Mouse (Mus musculus) gastrocnemius, postnatal 4 days (tissue): ENCODE results near the gene Marco. TPM values are rescaled to one million over a fixed set of nuclear protein-coding genes. Genes with fewer than 3 reads are reported as not detected.
A peak's percentile ranks its signal among the peaks of the same experiment; 100 is the strongest.

Experiments
- DNase-seq, 2 experiments: peaks; one replicate each; pipeline ENCODE4 v3.0.0; 2021 to 2022; ENCODE audit warnings: low spot score in 2 of 2, mixed read lengths in 2 of 2
- long read RNA-seq, 2 experiments: library from polyadenylated mRNA; stranded (forward); transcript quantifications; one replicate each; pipeline ENCODE4 v2.0.0; 2021
- total RNA-seq, 2 experiments: library from RNA; stranded (reverse); gene quantifications; 2 replicates each; pipeline ENCODE4 v1.2.3; 2021

The Marco gene
- total RNA-seq = 1 to 10 TPM in 1 of 2 experiments, under 1 TPM in 1; 0.29 to 2.8 TPM
- long read RNA-seq, experiment 1 = 0 reads
- long read RNA-seq, experiment 2, partial matches to known transcripts = 0 of 3 reads
- long read RNA-seq, experiment 2, other reads (novel, unspliced or antisense) = 0 of 3 reads

DNA sequence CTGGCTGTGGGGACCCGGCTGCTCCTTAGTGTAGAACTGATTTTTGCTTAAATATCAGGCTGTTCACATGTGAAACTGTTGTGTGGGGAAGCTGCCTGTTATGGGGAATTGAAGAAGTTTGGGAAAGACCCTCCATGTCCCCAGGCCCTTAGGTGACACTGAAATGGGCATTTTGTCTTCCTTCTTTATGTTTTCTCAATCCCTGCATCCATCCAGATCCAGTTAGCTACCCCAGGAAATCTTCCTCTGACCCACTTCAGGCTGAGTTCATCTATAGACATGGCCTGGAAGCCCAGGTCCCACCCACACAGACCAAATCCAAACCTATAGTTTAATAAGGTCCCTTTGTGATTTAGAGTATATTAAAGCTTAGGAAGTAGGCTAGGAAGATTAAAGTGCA, at the start of gene Marco:
TSS of gene Marco (minus strand) at position 101 of the 400 bp plus-strand sequence.
- DNase-seq = no peak

DNA sequence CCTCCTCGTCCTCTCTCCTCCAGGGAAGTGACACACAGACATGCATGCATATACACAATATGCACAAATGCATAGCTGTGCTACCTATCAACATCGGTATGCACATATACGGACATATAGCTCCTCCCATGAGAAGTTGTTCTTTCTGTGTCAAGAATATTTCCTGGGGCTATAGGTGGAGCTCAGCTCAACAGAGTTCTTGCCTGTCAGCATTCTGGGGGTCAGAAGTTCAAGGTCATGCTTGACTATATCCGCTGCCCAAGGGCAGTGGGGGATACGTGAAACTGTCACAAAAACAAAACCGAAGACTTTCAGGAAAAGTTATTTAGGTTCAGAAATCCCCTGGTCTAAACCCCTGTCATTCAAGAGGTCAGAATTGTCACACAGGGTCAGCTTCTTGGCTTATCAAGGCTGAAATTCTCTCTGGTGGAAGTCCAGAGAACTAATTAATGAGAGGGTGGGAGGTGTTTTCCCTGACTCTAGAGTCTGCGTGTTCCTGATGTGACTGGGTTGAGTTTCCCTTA, 34.7 kb upstream of the Marco start:
- DNase-seq = no peak

GRCm38 (mm10) chr1:120536998-120537397, 32.2 kb upstream of the Marco start:
- DNase-seq = no peak

DNA sequence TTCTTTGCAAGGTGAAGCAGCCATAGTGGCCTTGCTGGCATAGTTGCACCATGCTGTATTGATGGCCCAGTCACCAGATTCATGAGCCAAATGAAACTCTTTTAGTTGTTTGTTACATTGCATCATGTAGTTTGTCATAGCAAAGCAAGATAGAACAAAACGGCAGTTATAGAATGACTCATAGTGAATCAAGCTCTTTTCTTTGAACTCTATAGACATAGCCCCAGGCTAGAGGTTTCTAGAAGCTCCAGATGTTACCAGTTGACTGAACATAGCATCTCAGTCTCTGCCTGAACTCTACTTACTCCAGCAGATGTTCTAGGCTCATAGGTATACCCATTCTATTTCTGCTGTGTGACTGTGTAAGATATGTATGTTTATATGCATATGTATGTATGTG, 31.1 kb upstream of the Marco start:
- DNase-seq = no peak

- no peak for DNase-seq
Measured at GRCm38 (mm10) chr1:120532321-120532916, 27.6 kb upstream of the Marco start.

- DNase-seq = no peak
Measured at GRCm38 (mm10) chr1:120531770-120532169, 26.9 kb upstream of the Marco start.

DNA sequence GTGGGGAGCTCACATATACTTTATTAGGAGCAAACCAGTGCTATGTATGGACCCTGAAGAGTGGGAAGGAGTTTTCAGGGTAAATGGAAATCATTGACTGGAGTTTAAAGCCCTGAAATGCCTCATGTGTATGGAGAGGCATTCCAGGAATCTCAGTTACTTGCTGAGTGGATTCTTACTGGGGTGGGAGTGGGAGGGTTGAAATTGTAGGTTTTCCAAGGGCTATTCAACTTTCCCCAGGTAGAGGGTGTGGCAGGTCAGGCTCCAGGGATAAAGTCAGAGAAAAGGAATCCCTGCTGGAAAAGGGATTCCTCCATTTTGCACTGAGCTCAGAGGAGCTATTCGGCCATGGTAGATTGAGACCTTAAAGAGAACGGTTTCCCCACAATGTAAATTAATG, 25.1 kb upstream of the Marco start:
- no peak for DNase-seq

GRCm38 (mm10) chr1:120517618-120518017, 12.8 kb upstream of the Marco start:
- no peak for DNase-seq

GRCm38 (mm10) chr1:120510311-120510710, 5.5 kb upstream of the Marco start:
- no peak for DNase-seq

- no peak for DNase-seq
Measured at GRCm38 (mm10) chr1:120508976-120509375, 4.2 kb upstream of the Marco start.

DNA sequence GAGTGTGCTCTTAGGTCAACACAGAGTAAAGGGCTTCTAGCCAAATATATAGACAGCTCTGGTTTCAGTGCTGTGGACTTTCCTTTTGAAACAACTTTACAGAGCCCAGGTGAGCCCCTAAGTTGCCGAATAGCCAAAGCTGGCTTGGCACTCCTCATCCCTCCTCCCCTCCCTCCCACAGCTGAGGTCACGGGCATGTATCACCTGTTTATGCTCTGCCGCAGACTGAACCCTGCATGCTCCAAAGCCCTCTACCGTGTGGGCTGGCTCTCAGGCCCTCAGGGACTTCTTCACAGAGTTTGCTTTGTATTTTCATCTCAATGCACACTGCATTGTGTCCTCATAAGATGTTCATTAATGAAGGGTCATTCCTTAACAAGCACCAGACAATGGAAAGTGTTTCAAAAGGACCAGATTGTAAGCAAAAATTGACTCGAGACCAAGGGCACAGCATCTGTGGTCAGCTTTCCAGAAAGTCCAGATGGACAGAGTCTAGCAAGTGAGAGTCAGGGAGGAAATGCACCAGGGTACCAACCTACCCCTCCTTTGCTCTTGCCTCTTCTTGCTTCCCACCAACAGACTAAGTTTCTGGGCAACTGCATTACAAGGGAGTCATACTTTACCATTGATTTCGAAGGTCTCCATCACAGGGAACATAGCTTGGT, 646 bp downstream of the Marco start:
- DNase-seq = no peak

- no peak for DNase-seq
Measured at GRCm38 (mm10) chr1:120501496-120501895, 3.3 kb downstream of the Marco start.

DNA sequence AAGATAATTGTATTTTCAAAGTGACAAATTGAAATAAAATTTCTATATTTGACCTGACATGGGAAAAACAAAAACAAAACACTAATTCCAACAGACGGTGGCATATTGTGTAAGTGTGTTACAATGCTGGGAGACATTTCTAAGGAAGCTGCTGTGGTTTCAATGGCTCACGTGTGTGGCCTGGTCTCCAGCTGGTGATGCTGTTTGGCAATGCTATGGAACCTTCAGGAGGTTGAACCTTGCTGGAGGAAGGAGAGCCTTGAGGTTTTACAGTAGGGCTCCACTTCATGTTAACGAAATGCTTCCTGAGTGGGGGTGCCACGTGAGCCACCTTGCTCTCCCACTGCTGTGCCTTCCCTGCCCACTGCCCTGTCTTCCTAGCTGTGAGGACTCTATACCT, 6.8 kb downstream of the Marco start:
- no peak for DNase-seq

GRCm38 (mm10) chr1:120480937-120481336, 23.9 kb downstream of the Marco start:
- DNase-seq = no peak

DNA sequence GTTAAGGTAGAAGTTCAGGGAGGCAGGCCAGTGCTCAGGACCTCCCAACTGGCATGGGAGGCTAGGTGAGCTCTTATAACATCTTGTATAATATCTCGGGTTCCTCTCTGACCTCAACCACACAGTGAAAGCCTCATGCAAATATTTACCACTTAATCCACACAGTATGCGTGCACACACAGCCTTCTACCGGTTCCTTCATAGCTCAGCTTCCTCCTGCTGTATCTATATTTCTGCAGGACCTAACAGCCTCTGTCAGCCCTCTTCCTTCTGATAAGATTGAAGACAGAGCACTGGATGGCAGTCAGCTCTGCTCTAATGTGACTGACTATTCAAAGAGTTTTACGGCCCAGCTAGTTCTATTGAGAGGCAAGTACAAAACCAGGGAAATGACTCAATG, 30.0 kb downstream of the Marco start:
- DNase-seq = no peak

DNA sequence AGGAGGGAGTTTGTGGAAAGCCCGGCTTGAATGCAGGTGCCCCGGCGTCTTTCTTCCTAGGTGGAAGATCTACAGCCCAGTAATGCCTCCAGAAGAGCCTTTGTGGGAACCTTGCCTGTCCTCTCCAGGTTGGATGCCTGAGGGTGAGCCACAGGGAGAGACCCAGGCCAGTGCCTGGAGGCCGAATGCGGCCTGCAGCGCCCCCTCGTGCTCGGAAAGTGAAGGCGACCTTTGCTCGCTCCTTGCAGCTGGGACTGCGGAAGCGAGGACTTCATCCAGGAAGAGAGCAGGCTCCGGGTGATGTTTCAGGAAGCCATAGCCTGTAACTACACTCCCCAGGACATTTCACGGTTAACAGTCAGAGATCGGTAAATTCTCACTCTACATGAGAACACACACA, 35.9 kb downstream of the Marco start:
- DNase-seq = peak; percentile 26 to 49

- DNase-seq = no peak
Measured at GRCm38 (mm10) chr1:120467323-120467722, 37.5 kb downstream of the Marco start.

DNA sequence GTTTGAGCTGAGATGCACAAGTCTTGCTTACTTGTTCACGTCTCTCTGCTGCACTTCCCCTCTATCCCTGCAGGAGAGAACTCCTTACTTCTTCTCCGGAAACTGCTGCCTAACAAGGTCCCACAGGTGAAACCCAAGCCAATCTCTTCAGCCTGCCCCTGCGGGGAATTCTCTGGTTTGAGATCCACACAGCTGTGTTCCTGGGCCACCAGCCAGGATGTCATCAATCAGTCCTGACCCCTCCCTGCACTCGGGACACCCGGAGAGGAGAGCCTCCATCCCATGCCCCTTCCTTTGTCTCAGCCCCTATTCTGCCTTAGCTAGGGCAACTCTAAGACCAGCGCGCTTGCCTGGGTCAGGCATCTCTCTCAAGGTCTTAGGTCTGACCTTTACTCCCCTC, 38.1 kb downstream of the Marco start:
- DNase-seq = peak; percentile 22 to 47

GRCm38 (mm10) chr1:120459032-120459431, 45.8 kb downstream of the Marco start:
- DNase-seq = no peak

- no peak for DNase-seq
Measured at GRCm38 (mm10) chr1:120458524-120458923, 46.3 kb downstream of the Marco start.

DNA sequence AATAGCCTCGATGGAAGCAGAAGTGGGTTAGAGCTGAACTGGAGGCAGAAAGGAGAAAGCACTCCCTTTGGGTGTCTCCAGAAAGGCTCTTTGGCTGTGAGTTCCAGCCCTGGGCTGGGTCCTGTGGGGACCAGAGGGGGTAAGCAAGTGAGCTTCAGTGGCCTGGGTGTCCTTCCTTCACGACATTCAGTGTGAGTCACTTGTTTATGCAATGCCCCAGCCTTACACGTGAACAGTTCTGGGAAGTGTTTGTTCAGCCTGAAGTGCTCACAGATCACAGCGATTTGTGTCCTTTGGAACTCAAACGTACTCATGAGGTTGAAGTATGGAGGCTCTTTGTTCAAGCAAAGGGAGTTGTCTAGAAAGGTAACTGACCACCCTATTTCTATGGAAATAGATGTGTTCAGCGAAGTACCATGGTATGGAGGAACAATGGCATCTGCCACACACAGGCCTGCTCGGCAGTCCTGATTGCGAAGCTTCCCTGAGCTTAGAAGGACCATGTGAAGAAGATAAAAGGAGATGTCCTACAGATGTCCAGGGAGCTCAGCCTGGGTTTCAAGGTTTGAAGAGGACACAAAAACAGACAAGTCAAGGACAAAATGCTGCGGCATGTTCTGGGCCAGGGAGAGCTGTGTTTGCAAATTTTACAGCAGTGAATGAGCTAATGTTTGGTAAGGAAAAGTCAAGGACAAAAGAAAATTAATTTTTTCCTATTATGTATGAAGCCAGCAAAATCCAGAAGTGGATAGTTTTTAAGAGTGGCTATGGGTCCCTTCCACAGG, 53.1 kb downstream of the Marco start:
- DNase-seq = no peak

GRCm38 (mm10) chr1:120449662-120450061, 55.2 kb downstream of the Marco start:
- DNase-seq = no peak
